Mouse (Mus musculus): Measurements from ENCODE around the gene Ugt1a6b.
"Not testable (repeated sequence)": the region's sequence is repeated elsewhere in the genome, so short reads cannot be mapped to it uniquely, and the experiment has no call there.

The Ugt1a6b gene

GRCm38 (mm10) chr1:88121521-88121920, 18.5 kb downstream of the Ugt1a6b start:
- DNase-seq (ENCODE audit: low spot score), result not testable (repeated sequence)

- not testable (repeated sequence) for DNase-seq (ENCODE audit: low spot score)
These were observed 22.8 kb downstream of the Ugt1a6b start for GRCm38 (mm10) chr1:88125827-88126360.

DNA sequence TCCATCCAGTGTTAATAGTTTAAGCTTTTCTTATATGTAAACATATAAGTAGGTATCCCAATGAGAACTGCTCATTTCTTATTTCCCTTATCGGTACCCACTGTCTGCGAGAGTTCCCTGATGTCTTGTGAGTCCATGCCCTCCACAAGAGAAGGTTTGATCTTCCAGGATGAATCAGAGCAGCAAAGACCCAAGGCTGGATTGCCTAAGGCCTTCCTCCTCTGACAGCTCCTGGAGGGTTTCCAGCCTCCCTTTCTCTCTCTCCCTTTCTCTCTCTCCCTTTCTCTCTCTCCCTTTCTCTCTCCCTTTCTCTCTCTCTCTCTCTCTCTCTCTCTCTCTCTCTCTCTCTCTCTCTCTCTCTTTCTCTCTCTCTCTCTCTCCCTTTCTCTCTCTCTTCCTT, 26.0 kb downstream of the Ugt1a6b start:
- DNase-seq (ENCODE audit: low spot score), result not testable (repeated sequence)

- not testable (repeated sequence) for DNase-seq (ENCODE audit: low spot score)
These were observed 27.2 kb downstream of the Ugt1a6b start for GRCm38 (mm10) chr1:88130223-88130622.

DNA sequence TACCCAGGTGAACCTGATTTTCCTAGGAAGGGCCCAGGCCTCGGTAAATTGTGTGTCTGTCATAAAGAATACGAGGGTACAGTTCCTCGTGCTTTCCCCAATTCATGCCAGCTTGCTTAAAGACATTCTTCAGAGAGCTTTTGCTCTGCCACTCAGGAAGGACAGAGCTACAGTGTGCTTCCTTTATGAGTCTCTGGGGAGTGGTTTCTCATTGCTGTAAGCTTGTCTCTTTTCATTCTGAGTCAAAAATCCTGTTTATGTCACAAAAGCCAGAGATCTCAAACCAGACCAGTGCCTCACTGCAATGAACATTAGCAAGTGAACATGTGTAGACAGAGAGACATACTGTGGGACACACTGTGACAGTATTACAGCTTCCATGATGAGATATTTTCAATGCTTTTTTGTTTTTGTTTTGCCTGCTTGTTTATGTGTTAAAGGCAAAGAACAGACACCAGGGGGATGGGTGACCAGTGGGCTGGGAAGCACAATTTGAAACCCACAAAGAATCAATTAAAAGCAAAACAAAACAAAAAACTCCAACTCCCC, 30.9 kb downstream of the Ugt1a6b start:
- DNase-seq (ENCODE audit: low spot score), result no peak

- peak; percentile 47 for DNase-seq (ENCODE audit: low spot score)
These were observed 31.5 kb downstream of the Ugt1a6b start, which contains the start of gene Ugt1a6a for GRCm38 (mm10) chr1:88134457-88135011. Gene Ugt1a6a, plus strand, starts transcription at chr1:88134809.

DNA sequence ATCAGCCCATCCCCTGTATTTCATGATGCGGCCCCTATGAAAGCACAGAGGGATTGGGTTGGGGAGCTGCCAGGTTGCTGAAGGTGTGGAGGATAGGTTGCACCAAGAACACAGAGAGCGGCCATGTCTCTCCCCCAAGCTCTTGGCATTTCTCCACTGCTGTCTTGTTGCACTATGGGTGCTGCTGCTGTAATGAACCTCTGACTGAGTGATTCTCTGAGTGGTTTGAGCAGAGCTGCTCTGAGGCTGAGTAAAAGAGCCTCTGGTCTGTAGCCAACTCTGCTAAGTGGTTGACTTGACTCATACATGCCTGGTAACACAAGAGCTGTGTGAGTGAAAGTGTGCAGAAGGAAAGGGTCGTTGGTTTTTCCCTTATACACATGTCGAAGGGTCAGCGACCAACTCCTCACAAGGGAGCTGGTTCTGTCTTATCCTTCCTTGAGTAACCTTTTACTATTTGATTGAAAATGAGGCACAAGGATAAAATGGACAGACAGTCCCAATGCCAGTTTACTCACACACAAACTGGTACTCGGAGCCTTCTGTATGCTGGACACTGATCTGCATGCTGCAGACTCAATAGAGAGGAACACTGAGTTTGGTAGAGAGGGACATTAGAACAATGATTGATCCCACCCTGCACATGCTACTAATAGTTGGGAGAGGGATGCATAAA, 32.3 kb downstream of the Ugt1a6b start:
- not testable (repeated sequence) for DNase-seq (ENCODE audit: low spot score)

DNA sequence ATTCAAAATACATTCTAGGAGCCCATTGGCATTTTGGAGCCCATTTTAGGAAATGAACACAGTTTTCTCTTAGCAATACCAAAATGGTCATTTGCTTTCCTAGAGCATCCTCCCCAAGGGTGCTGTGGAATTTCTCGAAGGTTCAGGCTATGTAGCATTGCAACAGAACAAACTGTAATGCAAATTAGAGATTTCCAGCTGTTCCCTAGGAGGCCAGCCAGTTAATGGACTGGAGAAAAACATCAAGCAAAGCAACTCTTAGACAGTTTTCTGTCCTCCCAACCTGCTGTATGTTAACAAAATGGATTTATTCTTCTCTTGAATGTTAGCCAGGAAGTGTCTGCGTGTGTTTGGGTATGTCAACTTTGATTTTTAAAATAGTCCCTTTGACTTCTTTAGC, 33.6 kb downstream of the Ugt1a6b start:
- DNase-seq (ENCODE audit: low spot score), result no peak

GRCm38 (mm10) chr1:88137264-88137663, 34.2 kb downstream of the Ugt1a6b start:
- no peak for DNase-seq (ENCODE audit: low spot score)

GRCm38 (mm10) chr1:88138145-88138544, 35.1 kb downstream of the Ugt1a6b start:
- DNase-seq (ENCODE audit: low spot score), result no peak

- not testable (repeated sequence) for DNase-seq (ENCODE audit: low spot score)
These were observed 37.4 kb downstream of the Ugt1a6b start for GRCm38 (mm10) chr1:88140492-88140891.

- DNase-seq (ENCODE audit: low spot score), result peak; percentile 54
These were observed 41.1 kb downstream of the Ugt1a6b start for GRCm38 (mm10) chr1:88143966-88144675.

DNA sequence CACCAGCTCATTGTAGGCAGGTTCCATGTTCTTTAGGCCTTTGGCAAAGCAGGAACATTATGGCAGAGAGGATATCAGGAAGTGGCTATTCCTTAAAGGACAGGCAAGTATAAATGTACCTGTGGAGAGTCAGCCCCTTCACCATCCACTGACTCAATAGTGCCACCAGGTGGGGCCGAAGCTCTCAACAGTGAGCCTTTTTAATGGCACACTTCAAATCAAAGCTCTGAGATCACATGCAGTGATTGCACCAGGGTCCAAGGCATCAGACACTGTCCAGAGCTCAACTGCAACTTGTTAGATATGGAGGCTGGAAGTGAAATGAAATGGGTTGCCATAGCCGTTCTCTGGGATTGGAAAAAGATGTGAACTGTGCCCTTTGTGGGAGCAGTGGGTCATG, 42.2 kb downstream of the Ugt1a6b start:
- not testable (repeated sequence) for DNase-seq (ENCODE audit: low spot score)

GRCm38 (mm10) chr1:88150133-88150532, 47.1 kb downstream of the Ugt1a6b start:
- DNase-seq (ENCODE audit: low spot score), result not testable (repeated sequence)

DNA sequence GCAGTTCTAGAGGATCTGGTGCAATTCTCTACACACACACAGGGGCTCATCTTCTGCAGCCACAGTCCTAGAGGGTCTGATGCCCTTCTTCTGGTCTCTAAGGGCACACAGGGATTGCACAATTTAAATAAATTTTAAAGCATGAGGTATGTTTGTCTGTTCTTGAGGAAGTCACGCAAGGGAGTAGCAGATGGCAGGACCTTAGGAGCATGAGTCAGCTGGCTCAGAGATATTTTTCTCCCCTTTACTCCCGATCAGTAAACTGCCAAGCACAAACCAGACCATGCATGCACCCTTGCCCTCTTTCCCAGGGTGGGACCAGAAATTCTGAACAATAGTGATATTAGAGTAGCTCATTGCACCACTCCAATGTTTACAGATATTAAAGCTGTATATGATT, 55.4 kb downstream of the Ugt1a6b start:
- no peak for DNase-seq (ENCODE audit: low spot score)

DNA sequence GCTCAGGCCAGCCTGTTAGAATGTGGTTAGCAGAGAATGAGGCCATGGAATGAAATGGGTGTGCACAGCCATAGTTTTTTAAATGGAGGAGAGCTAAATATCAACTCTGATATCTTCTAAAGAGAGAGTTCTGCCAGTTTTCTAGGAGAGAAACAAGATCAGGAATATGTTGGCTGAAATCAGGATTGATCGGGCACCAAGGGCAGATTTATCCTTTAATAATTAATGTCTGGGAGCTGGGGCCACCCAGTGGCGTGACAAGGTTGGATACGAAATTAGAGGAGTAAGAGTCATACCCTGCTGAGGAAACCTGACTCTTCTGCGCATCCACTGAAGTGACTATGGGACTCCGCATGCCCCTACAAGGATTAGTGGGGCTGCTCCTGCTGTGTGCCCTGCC, 62.7 kb downstream of the Ugt1a6b start, which contains the start of gene Ugt1a5:
TSS of gene Ugt1a5 (plus strand) at position 302 of the 400 bp plus-strand sequence.
- no peak for DNase-seq (ENCODE audit: low spot score)

GRCm38 (mm10) chr1:88172190-88172589, 69.1 kb downstream of the Ugt1a6b start:
- not testable (repeated sequence) for DNase-seq (ENCODE audit: low spot score)

GRCm38 (mm10) chr1:88179657-88180056, 76.6 kb downstream of the Ugt1a6b start:
- no peak for DNase-seq (ENCODE audit: low spot score)

GRCm38 (mm10) chr1:88186325-88186935, 83.4 kb downstream of the Ugt1a6b start:
- DNase-seq (ENCODE audit: low spot score), result no peak

DNA sequence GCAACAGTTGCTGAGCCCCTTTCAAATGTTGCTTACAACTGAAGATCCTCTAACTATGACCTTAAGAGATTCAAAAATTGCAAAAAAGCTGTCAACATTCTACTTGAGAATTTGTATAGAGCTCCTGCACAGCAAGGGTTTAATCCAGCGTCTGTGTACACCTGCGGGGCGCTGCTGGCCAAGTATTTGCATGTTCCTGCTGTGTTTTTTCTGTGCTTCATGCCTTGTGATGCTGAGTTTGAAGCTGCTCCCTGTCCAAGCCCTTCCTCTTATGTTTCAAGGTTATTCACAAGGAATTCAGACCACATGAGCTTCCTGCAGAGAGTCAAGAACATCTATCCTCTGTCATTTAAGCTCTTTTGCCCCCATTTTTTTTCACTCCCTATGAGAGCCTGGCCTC, 89.1 kb downstream of the Ugt1a6b start:
- DNase-seq (ENCODE audit: low spot score), result no peak

GRCm38 (mm10) chr1:88195687-88196086, 92.6 kb downstream of the Ugt1a6b start:
- no peak for DNase-seq (ENCODE audit: low spot score)

GRCm38 (mm10) chr1:88197443-88197842, 94.4 kb downstream of the Ugt1a6b start:
- DNase-seq (ENCODE audit: low spot score), result no peak
